Mouse (Mus musculus): ENCODE measurements around the gene Nfkb2.

The Nfkb2 gene

DNA sequence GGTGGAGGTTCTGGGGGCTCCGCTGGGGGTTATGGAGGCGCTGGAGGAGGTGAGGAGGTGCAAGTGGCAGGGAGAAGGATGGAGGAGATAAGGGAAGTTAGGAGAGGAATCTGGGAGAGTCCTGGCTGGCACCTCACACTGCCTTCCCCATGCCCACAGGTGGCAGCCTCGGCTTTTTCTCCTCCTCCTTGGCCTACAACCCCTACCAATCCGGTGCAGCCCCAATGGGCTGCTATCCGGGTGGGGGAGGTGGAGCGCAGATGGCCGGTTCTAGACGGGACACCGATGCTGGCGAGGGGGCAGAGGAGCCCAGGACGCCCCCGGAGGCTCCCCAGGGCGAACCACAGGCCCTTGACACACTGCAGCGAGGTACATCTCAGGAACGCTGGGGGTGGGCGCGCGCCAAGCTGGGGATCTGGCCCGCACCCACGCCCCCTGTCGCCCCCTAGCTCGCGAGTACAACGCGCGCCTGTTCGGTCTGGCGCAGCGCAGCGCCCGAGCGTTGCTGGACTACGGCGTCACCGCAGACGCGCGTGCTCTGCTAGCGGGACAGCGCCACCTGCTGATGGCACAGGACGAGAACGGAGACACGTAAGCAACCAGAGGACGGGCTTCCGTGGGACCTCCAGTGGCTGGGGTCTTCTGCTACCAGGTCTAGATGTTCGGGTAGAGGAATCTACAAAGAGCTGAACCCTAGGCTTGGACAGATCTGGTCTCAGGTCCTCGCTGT is 4.8 kb downstream of the Nfkb2 start:
- peak; percentile 67 to 74 for DNase-seq (ENCODE audit: low read depth in 2 of 2, low spot score in 2 of 2)

DNA sequence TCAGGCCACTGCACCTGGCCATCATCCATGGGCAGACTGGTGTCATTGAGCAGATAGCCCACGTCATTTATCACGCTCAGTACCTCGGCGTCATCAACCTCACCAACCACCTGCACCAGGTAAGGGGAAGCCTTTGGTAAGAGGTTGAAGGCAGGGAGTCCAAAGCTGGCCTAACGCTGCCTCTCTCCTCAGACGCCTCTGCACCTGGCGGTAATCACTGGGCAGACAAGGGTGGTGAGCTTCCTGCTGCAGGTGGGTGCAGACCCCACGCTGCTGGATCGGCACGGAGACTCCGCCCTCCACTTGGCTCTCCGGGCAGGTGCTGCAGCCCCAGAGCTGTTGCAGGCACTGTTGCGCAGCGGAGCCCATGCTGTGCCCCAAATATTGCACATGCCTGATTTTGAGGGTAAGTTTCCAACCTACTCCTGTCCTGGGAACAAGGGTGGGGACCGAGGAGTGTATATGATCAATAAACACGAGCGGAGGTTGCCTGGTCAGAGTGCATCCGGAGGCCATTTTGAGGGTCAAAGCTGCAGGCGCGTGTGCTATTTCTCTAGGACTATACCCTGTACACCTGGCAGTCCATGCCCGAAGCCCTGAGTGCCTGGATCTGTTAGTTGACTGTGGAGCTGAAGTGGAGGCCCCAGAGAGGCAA is 5.7 kb downstream of the Nfkb2 start:
- no peak for DNase-seq (ENCODE audit: low read depth in 2 of 2, low spot score in 2 of 2)

DNA sequence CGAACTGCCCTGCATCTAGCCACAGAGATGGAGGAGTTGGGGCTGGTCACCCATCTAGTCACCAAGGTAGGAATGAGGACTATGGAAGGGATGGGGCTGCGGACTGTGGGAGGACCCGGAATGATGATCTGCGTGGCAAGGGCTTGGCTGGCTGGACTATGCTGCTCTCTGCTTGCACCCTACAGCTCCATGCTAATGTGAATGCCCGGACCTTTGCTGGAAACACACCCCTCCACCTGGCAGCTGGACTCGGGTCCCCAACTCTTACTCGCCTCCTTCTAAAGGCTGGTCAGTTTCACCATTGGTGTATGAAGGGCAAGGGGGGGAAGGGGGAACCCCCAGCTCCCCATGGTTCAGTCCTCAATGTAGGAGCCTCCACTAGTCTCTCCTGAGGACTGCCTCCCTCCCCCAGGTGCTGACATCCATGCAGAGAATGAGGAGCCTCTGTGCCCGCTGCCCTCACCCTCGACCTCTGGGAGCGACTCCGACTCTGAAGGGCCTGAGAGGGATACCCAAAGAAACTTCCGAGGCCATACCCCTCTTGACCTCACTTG is 6.3 kb downstream of the Nfkb2 start:
- no peak for DNase-seq (ENCODE audit: low read depth in 2 of 2, low spot score in 2 of 2)

DNA sequence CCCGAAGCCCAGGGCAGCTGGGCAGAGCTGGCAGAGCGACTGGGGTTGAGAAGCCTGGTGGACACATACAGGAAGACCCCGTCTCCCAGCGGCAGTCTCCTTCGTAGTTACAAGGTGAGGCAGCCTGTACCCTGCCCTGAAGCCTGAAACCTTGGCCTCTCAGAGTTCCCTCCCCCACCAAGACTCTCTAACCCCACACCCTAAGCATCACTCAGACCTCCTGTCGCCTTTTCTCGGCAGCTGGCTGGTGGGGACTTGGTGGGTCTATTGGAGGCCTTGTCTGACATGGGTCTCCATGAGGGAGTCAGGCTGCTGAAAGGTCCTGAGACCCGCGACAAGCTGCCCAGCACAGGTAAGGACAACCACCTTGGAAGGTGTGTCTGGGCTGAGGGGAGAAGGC is 7.2 kb downstream of the Nfkb2 start:
- DNase-seq (ENCODE audit: low read depth in 2 of 2, low spot score in 2 of 2) = no peak

DNA sequence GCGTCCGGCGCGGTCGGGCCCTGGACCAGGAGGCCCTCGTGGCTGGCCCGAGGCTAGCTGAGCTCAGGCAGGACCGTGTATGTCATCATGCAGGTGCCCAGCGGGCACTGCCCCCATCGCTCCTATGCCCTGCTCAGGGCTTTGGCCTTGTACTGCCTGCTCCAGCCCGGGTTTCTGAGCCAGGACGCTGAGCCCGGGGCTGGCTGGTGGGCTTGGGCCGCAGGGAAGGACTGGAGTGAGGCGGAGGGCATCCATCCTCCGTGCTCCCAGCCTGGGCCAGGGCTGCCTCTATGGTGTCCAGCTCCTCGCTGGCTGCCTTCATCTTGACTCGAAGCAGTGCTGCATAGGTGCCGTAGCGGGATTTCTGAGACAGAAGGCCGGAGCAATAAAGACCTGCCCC is 8.4 kb downstream of the Nfkb2 start:
- no peak for DNase-seq (ENCODE audit: low read depth in 2 of 2, low spot score in 2 of 2)

DNA sequence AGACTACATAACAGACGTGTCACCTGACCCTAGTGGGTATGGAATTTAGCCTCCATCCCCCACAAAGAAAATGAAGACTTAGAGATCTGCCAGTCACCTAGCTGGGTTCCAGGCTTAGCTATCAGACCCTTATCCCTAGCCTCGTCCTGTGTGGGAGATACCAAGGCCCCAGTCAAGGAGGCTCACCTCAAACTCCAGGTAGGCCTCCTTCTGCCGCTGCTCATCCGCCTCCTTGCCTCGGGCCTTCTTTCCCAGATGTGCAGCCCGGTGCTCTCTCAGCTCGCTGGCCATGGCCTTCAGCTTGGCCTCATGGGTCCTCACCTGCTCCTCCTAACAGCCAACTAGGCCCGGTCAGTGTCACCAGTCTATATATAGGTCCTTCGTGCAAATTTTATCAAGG is 9.0 kb downstream of the Nfkb2 start:
- DNase-seq (ENCODE audit: low read depth in 2 of 2, low spot score in 2 of 2) = no peak

DNA sequence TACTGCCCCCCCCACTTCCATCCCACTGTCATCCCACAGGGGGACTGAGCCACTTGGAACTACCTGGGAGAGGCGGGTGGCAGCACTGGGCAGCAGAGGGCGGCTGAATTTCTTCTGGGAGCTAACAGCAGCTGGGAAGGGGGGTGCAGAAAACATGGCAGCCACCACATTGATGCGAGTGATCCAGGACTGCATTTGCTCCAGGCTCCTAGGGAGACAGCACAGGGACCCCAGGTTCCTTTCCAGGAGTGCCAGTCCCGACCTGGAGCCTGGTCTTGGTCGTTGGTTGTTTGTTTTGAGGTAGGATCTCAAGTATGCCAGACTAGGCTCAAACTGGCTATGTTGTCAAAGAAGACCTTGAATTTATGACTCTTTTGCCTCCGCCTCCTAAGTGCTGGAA is 9.5 kb downstream of the Nfkb2 start:
- no peak for DNase-seq (ENCODE audit: low read depth in 2 of 2, low spot score in 2 of 2)

DNA sequence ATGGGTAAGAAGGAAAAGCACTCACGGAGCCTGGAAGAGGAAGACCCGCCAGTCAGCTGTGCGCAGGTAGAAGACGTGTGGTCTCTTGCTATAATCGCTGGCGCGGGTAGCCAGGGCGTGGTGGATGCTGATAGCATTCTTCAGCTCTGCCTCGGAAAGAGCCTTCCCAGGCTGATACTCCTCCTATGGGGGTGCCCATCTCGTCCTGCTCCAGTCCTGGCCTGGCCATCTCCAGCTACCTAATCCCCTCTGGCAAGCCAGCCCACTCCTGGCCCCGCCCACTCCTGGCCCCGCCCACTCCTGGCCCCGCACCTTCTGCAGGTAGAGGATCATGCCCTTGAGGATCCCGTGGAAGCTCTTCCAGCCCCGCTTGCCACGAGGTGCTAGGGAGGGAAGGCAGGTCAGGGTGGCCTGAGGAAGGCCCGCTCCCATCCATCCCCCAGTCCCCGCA is 10.1 kb downstream of the Nfkb2 start:
- DNase-seq (ENCODE audit: low read depth in 2 of 2, low spot score in 2 of 2) = no peak

DNA sequence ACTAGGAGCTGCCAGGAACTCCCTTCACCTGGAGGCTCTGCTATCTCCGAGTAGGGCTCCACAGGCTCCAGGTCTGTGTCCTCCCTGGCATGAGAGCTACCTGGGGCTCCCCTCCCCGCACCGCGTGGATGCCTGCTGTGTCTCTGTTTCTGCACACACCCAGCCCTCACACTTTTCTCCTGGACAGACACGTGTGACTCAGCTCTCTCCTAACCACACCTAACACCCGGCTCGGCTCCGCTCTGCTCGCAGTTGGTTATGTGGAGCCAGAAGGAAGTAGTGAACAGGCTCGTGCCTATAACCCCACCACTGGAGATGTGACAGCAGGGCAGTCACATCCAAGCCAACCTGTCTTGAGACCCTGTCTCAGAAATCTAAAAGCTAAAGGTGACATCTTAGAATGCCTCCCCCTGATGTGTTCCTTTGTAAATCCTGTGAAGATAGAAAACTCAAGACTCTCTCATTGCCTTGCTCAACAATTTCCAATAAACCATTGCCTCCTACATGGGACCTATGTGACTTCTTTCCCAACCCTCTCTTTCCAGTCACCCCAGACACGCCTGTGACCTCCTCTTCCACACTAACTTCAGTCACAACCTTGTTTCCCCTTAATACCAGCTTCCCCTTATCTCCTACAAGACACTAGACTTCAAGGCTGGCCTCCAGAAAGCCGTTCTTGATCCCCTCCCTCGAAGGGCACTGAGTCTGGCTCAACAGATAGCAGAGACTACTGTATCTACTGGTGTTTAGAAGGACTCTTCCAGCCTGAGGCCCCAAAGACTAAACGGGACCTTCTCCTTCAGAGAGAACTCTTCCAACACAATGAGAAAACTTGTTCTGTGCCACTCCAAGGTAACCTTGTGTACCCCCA is 11.0 kb downstream of the Nfkb2 start:
- DNase-seq (ENCODE audit: low read depth in 2 of 2, low spot score in 2 of 2) = no peak

DNA sequence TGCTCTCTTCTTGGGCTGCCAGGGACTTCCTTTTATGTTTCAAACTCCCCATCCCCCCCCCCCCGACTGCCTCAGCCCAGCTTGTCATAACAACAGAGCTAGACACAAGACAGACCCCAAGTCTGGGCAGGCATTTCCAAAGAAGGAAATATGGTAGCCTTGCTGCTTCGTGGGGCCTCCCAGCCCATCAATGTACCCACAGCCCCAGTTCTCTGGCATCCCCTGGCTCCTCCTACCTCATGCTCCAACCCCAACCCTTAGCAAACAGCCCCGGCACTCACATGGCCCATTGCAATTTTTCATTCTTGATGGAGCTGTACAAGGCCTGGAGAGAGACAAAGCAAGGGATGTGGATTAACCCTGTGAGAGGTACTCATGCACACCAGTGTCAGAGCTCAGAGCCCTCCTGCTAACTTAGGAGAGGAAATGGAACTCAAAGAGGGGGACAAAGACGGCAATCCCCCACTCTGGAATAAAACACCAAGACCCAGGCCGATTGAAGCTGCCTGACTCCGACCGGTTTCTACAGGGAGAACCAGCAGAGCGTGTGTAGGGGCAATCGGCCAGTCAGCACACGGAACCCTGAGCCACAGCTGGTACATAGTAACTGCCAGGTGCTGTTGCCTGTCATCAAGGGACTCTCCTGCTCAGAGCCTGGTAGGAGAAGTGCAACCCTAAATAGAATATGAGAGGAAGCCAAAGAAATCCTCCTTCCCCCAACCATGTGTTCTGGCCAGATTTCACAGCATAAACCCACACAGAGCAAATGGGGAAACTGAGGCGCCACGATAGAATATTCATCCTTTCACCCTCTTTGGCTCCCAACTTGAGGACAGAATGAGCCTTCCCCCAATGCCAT is 11.9 kb downstream of the Nfkb2 start:
- no peak for DNase-seq (ENCODE audit: low read depth in 2 of 2, low spot score in 2 of 2)

DNA sequence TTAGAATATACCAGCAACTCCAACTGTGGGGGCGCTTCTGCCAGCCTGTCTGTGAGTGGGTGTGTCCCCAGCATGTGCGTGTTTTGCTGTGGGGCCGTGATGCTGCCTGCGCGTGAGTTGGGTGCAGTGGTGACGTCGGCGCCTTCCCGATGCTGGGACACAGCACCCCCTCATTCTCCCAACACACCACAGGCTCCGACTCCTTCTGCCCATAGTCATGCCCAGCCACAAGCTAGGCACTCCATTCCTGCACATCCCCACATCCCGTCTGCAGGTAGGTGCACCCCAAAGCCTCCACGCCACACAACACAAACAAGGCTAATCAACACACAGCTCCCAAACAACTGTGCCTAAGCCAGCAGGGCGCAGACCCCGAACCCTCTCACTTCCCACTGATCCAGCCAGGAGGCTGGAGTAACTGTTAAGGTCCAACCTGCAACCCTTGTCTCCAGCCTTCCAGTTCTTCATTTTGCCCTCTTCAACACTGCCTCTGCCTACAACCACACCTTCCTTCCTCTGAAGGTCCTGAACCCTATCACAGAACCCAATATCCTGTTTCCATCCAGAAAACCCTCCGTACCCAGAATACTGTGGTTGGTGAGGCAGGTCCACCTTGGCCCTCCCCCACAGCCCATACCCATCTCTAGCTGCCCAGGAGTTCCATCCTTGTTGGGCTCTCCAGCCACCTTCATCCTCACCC is 12.9 kb downstream of the Nfkb2 start:
- DNase-seq (ENCODE audit: low read depth in 2 of 2, low spot score in 2 of 2) = no peak

DNA sequence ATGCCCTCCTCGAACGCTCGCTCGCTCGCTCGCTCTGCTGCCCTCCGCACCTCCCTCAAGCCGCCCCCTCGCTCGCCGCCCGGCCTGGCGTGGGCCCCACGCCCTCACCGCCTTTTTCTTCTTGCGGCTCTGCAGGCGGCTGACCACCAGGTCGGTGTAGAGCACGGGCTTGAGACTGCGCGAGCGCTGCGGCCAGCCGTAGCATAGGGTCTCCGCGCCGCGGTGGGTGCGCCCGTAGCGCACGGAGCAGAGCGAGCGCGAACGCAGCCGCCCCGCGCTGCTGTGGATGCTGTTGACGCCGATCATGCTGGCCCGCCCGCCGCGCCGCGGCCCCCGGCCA is 13.4 kb downstream of the Nfkb2 start:
- no peak for DNase-seq (ENCODE audit: low read depth in 2 of 2, low spot score in 2 of 2)

DNA sequence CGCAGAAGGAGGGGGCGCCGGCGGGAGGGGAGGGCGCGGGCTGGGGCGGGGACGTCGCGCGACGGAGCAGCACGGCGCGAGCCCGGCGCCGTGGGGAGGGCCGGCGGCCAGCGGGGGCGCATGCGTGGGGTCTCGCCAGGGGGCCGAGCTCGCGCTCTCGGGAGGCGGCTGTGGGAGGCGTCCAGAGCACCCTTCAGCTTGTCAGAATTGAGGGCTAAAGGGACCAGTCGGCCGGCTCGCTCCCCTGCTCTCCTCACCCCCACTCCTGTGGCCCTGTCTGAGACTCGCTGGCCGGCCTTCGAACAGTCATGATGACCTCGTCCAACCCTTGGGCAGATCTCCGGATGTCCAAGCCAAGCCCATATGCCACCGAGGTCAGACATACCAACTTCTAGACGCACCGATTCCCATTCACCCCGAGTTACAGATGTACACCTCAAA is 13.9 kb downstream of the Nfkb2 start:
- no peak for DNase-seq (ENCODE audit: low read depth in 2 of 2, low spot score in 2 of 2)

DNA sequence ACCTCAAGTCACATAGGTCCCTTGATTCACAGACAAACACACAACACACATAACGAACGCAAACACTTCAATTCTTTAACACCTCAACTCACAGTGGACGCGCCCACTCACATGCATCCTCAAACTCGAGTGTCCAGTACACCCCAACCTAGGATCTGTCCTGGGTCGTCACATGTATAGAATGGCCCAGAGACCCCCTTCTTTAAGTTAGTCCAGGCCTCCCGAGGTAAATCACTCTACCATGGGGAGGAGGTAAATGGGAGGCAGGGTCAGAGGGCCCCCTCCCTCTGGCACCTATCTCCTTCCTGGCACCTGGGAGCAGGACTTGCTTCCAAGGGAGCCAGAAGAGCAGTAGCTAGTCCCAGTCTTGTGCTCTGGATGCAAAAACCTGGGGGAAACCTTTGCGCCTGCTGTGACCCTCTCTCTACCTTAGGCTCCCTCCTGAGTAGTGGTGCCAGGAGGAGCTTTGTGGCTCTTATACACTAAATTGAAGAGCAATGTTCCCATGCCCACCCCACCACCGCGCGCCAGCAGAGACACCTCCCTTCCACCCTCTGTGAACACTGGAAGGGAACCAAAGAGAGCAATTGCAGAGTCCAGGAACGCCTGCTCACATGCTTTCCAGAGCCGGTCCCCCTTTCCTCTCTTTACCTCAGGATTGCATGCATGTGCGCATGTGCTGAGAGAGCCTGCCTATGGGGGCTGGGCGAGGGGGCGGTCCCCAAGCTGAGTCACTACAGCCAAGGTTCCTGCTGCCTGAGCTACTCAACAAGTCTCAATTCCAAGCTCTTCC is 14.7 kb downstream of the Nfkb2 start:
- DNase-seq (ENCODE audit: low read depth in 2 of 2, low spot score in 2 of 2) = no peak

DNA sequence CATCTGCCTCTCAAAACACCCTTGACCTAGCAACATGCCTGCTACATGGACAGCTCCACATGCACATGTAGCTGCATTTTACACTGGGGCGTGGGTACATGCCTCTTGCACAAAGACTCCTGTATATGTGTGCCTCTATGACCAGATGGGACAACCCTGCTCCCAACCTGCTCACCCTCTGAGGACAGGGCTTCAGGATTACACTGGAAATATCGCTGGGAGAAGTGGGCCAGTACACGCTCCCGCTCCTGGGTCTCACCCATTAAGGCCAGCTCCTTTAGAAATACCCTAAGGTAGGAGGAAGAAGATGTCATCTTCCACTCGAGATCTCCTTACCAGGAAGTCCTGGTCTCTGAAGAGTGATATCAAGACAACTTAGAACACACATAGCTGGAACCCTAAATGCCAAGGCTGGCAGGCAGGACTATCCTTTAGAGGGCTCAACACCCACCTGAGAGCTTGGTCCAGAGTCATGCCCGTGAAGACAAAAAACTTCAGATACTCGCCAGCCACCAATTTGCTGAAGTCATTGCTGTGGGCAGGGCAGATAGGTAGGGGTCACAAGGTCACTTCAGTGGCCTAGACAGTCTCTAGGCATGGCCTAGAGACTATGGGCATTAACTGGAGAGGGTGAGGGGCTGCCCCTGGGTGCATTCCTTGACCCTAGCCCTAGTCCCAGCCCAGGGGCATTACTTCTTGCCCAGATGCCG is 16.1 kb downstream of the Nfkb2 start:
- no peak for DNase-seq (ENCODE audit: low read depth in 2 of 2, low spot score in 2 of 2)

DNA sequence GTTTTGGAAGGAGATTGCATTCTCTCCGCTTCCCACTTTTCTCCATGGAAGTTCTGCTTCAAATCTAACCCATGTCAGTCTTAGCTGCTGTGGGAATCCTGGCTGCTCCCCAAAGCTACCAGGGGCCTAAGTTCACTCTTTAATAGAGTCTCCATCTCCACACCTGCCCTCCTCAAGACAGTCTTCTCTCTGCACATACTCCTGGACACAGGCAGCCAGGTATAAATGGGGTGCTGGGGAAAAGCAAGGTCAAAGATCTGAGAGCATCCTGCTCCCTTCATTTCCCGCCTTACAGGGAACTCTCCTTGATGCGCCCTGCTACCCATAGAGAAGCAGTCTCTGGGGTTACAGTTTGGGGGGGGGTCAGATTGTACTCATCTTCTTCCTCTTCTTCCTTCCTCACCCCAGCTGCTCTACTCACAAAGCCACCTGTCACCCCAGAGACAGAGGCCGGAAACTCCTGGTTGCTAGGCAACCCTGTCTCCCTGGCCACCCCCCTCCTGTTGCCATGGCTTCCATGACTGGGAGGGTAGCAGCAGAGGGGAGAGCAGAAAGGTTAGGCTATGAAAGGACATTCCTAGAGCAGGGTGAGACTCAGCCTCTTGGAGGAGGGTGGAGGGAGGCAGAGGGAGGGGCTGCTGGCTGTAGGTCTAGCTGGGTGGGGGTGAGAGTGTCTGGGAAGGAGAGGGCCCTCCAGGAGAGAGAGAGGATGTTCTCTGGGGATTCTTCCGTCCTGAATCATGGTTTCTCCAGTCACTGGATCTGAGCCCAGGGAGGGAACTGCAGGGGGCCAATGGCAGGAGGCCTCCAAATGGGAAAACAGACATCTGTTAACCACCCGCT is 17.2 kb downstream of the Nfkb2 start:
- no peak for DNase-seq (ENCODE audit: low read depth in 2 of 2, low spot score in 2 of 2)

DNA sequence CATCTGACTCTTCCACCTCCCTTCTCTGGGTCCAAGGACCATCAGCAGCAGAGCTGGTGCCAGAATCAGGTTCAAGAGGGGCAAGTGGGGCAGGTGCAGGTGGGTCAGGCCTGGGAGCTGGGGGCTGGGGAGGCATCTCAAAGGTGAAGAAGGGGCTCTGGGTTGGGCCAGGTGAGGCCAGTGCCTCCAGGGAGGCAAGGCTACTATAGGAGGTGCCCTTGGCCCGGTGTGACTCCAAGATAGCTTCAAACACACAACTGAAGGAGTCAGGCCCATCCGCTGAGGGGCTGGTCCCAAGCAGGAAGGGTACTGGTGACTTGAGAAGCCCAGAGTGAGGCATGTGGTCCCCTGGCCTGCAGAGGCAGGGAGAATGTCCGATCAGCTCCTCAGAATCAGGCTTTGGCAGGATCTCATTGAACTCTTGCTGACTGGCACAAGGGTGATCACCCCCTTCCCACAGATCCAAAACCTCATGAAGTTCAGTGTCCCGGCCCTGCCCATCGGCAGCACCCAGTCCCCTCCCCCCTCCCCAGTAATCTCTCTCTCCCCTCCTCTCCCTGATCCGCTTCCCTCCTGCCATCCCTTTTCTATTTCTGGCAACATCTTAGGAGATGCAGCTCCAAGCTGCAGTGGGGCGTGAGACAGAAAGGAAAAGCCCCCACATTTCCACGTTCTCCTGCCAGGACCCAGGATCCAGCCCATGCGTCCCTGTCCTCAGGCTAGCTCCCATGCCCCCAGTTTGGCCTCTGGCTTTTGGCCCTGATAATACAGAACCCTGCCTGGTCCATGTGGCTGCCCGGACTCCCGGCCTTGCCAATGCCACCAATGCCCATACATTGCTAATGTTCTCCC is 18.2 kb downstream of the Nfkb2 start:
- no peak for DNase-seq (ENCODE audit: low read depth in 2 of 2, low spot score in 2 of 2)

Data from CD8-positive naive resting alpha-beta T cell, adult 2 months (primary cell).